Mouse (Mus musculus) thymus, adult 2 months (tissue): ENCODE results near the gene Gm10959. TPM values are rescaled to one million over a fixed set of nuclear protein-coding genes. Genes with fewer than 3 reads are reported as not detected.
"Not testable (repeated sequence)": the region's sequence is repeated elsewhere in the genome, so short reads cannot be mapped to it uniquely, and the experiment has no call there.

ENCODE experiments used
- DNase-seq: peaks from one replicate; pipeline ENCODE4 v3.0.0; 2021
- H3K27ac ChIP-seq: fragments of 200-500 bp; 2 replicates; pipeline ENCODE4 v1.5.1; 2012; ENCODE audit warnings: low read length, control low read depth; ENCODE audit not compliant: control insufficient read depth, insufficient read depth
- H3K27me3 ChIP-seq: fragments of 200-500 bp; 2 replicates; pipeline ENCODE4 v1.6.1; 2012; ENCODE audit warnings: mild to moderate bottlenecking, low read length, moderate library complexity, mixed read lengths; ENCODE audit not compliant: control insufficient read depth, insufficient read depth
- H3K36me3 ChIP-seq: fragments of 200-500 bp; 2 replicates; pipeline ENCODE4 v1.6.1; 2012; ENCODE audit warnings: mild to moderate bottlenecking, low read length, moderate library complexity; ENCODE audit not compliant: control insufficient read depth, insufficient read depth
- H3K4me1 ChIP-seq: fragments of 200-500 bp; replicated peaks from 2 replicates; pipeline ENCODE4 v1.6.1; 2012; ENCODE audit warnings: low read length; ENCODE audit not compliant: control insufficient read depth, insufficient read depth
- H3K4me3 ChIP-seq: fragments of 200-500 bp; 2 replicates; pipeline ENCODE4 v1.5.1; 2012; ENCODE audit warnings: mild to moderate bottlenecking, low read length, control low read depth, moderate library complexity; ENCODE audit not compliant: control insufficient read depth, insufficient read depth
- CTCF ChIP-seq: fragments of 200-500 bp; IDR thresholded peaks from 2 replicates; pipeline ENCODE4 v1.5.1; 2012; ENCODE audit warnings: mild to moderate bottlenecking, control low read depth, low read length, moderate library complexity, borderline replicate concordance; ENCODE audit not compliant: control insufficient read depth, poor library complexity, insufficient read depth; ENCODE audit errors: extremely low read depth
- POLR2A ChIP-seq: fragments of 200-500 bp; IDR thresholded peaks from 2 replicates; pipeline ENCODE4 v1.6.1; 2012; ENCODE audit warnings: mild to moderate bottlenecking, low read length, control low read depth, moderate library complexity; ENCODE audit not compliant: control insufficient read depth, poor library complexity, insufficient read depth; ENCODE audit errors: extremely low read depth
- WGBS: fragments of 180-500 bp; shearing (Covaris S2); methylation state at CpG from one replicate; pipeline ENCODE4 v1.1.7; 2018; 5-methylcytosine and 5-hydroxymethylcytosine counted together
- polyA plus RNA-seq: library from polyadenylated mRNA; depleted of rRNA; stranded (reverse); fragments of >200 nt; gene quantifications from 2 replicates; pipeline ENCODE4 v1.2.3, GENCODE M21; 2012; rRNA removed

Gene Gm10959
- polyA plus RNA-seq: not detected in 2 replicates

DNA sequence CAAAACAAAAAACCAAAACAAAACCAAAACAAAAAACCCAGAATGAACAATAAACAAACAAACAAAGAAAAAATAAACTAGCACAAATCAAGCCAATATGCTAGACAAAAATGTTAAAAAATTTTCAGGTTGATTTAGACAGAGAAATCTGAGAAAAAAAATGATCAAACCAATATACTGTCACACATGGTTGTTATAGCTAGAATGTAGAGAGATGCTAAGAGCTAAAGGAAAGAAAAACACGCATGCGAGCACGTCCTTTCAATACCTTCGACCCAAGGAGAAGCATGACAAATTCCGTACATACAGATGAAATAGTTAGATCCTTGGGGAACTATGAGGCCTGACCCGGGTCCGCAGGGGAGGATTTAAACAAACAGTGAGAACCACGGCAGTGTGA lies at the start of gene Gm10959:
TSS of gene Gm10959 (minus strand) at position 101 of the 400 bp plus-strand sequence.
- no peak for DNase-seq
- 96% methylated on average over 8 of the region's 8 CpGs for WGBS
- Histone ChIP-seq H3K4me1 (no peaks in the 10 kb centered on the region), H3K27ac (no peak within 1 kb of the TSS), H3K4me3 (no peak within 1 kb of the TSS), H3K36me3 (no peaks in the 10 kb centered on the region), H3K27me3 (no peaks in the 10 kb centered on the region)
- TF ChIP-seq CTCF (no peak), POLR2A (no peak)

DNA sequence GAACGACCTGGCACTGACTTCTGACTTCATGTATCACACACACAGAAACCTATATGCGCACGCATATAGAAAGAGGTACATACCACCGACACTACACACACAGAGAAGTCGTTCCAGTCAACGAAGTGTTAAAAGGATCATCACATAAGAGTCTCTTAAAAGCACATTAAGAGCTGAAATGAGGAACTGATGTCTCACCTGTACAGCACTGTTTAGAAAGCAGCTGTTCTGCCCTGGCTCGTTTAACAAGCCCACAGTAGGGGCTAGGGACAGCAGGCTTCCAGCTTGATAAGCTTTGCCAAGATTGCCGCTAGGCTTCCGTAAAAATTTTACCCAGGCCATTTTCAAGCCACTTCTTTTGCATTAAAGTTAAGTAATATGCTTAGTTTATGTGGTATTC lies 49.2 kb upstream of the Gm10959 start:
- TF ChIP-seq CTCF (no peak), POLR2A (no peak)

DNA sequence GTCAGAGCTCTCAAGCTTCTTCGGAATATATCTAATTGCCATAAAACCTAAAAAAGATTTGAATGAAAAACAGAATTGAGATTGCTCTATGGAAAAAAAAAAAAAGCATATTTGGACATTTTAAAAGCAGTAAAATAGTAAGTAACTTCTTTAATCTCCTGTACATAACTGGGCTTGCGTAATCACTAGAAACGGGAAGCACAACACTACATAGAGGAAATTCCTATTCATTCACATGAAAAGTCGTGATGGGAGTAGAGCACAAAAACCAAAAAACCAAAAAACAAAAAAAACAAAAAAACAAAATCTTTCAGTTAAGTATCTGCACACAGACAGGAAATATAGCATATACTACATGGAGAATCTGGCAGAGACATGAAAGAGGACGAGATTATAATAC lies 45.1 kb upstream of the Gm10959 start:
- Histone ChIP-seq H3K36me3 (no peaks in the 10 kb centered on the region; the same call in 1 of the 2 replicates), H3K27ac (no peak overlapping the region), H3K27me3 (no peaks in the 10 kb centered on the region), H3K4me1 (no peaks in the 10 kb centered on the region), H3K4me3 (no peak overlapping the region)
- DNase-seq: no peak
- 72% methylated on average over 5 of the region's 5 CpGs for WGBS
- no peak for TF ChIP-seq CTCF
- TF ChIP-seq POLR2A: no peak

More for the DNA sequence above, 49.2 kb upstream of the Gm10959 start:
- no peak overlapping the region for H3K4me3 ChIP-seq
- H3K36me3 ChIP-seq: no peaks in the 10 kb centered on the region; the same call in 1 of the 2 replicates
- 91% methylated on average over 9 of the region's 9 CpGs for WGBS
- no peaks in the 10 kb centered on the region for H3K27me3 ChIP-seq
- no peak for DNase-seq
- no peaks in the 10 kb centered on the region for H3K4me1 ChIP-seq
- no peak overlapping the region for H3K27ac ChIP-seq

DNA sequence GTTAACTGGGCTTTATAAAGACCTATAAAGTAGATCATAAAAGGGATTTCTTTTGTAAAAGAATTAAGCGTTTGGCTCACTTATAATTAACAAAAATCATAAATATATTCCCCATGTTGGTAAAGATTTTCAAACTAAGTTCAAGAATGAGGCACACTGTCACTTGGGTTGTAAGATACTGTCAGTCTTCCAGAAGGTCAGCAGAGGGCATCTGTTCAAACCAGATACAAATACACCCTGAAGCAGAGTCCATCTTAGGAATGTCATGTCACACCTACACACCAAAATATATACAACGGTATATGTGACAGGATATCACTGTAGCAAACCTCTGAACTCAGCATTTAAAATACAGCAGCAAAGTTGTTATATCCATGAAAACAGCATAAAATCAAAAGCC lies 31.0 kb upstream of the Gm10959 start:
- Histone ChIP-seq H3K27me3 (no peaks in the 10 kb centered on the region), H3K27ac (no peak overlapping the region), H3K4me3 (no peak overlapping the region), H3K4me1 (no peaks in the 10 kb centered on the region), H3K36me3 (0 out of 2 replicates have a peak, but pooled peaks cover 10% of the 10 kb centered on the region)
- WGBS: 100% methylated on average over 2 of the region's 2 CpGs
- TF ChIP-seq CTCF (no peak), POLR2A (no peak)
- DNase-seq: no peak

DNA sequence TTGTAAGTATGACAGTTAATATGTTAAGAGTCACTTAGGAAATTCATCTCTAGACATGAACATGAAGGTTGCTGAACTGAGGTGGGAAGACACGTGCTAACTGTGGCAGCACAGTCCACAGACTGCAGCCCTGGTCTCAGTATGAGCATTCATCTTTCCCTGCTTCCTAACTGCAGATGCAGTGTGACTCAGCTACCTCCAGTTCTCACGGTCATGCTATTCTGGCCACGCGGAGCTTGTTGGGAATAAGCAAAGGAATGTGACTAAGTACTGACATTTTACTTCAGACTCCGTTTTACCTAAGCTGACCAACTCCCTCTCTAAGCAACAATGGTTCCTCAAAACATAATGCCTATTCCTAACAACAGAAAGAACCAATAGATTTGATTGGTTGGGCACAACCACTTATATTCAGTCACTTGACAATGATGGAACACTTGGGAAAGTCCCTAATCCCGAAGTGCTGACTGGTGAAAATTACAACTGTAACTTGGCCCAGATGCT lies 24.3 kb upstream of the Gm10959 start:
- Histone ChIP-seq H3K36me3 (no peaks in the 10 kb centered on the region), H3K4me3 (no peak overlapping the region), H3K27me3 (no peaks in the 10 kb centered on the region), H3K4me1 (no peaks in the 10 kb centered on the region), H3K27ac (no peak overlapping the region)
- DNase-seq: no peak
- TF ChIP-seq POLR2A: no peak
- TF ChIP-seq CTCF: no peak
- 86% methylated on average over 6 of the region's 6 CpGs for WGBS

DNA sequence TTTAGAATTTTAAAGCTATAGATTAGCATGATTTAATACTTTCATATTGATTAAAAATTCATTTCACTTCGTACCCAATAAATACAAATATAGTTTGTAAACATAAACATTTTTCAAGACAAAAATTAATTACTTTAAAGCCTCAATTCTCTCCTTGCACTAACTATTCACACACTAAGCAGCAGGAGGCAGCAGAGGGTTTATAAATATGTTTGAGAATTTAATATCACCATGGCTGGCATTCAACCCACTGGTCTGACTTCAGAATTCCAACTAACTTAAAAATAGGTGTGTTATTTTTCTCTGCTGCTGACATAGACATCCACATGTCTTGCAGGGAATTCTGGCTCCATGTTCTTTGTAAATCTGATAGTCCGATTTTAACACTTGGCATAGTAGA lies 20.1 kb upstream of the Gm10959 start:
- Histone ChIP-seq H3K27me3 (no peaks in the 10 kb centered on the region), H3K4me1 (no peaks in the 10 kb centered on the region), H3K36me3 (no peaks in the 10 kb centered on the region), H3K4me3 (no peak overlapping the region), H3K27ac (no peak overlapping the region)
- peak; percentile 29 for DNase-seq
- TF ChIP-seq CTCF: no peak
- no peak for TF ChIP-seq POLR2A
- WGBS: 88% methylated on average over 2 of the region's 2 CpGs

DNA sequence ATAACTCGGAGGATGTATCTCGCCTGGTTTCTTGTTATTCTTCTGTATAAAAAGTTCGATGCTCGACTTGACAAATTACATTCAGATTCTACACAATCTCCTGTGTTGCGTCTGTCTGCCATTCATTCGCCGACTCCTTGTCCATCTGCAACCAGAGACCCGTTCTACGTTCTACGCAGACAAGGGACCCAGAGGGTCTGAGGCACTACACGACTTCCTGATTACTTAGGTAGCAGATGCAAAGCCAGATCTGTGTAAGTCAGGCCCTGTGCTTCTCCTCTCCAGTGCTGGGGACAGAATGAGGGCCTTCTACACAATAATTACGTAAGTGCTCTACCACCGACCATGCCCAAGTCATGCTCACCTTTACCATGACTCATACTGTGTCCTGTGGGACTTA lies 18.0 kb upstream of the Gm10959 start:
- 94% methylated on average over 13 of the region's 13 CpGs for WGBS
- not testable (repeated sequence) for H3K4me3 ChIP-seq, DNase-seq

More for the DNA sequence above, 18.0 kb upstream of the Gm10959 start:
- not testable (repeated sequence) for H3K36me3 ChIP-seq, H3K4me1 ChIP-seq, H3K27me3 ChIP-seq, H3K27ac ChIP-seq
